Mouse (Mus musculus): ENCODE results near the gene Rhof. TPM values are rescaled to one million over a fixed set of nuclear protein-coding genes. Genes with fewer than 3 reads are reported as not detected.
"Not testable (repeated sequence)": the region's sequence is repeated elsewhere in the genome, so short reads cannot be mapped to it uniquely, and the experiment has no call there.

Gene Rhof
- polyA plus RNA-seq, 1 experiment from 2014 or later, result 2.3 TPM

- no peak for ATAC-seq (ENCODE audit: insufficient read depth, low FRiP score, low read depth)
- H3K27me3 ChIP-seq (replicated peaks), result no peaks in the 10 kb centered on the region
- H3K9me3 ChIP-seq, result no peaks in the 10 kb centered on the region
- no peak within 1 kb of the TSS for H3K27ac ChIP-seq
- no peak within 1 kb of the TSS for H3K9ac ChIP-seq
- H3K4me3 ChIP-seq (replicated peaks), result no peak within 1 kb of the TSS
- no peak within 1 kb of the TSS for H3K4me2 ChIP-seq
- H3K4me1 ChIP-seq, result 0 out of 2 replicates have a peak, but pooled peaks cover 4% of the 10 kb centered on the region
- 83% methylated on average over 12 of the region's 12 CpGs for WGBS
- H3K36me3 ChIP-seq, result no peaks in the 10 kb centered on the region
These were observed 64.4 kb downstream of the Rhof start, which contains the start of gene Tmem120b for GRCm38 (mm10) chr5:123068115-123068514. TSS of gene Tmem120b (plus strand) at chr5:123068415.

GRCm38 (mm10) chr5:123067395-123067995 is 65.0 kb downstream of the Rhof start:
- no peak overlapping the region for H3K27ac ChIP-seq
- H3K9me3 ChIP-seq, result no peaks in the 10 kb centered on the region
- H3K36me3 ChIP-seq, result no peaks in the 10 kb centered on the region
- H3K27me3 ChIP-seq (replicated peaks), result no peaks in the 10 kb centered on the region
- WGBS, result 11% methylated on average over 6 of the region's 6 CpGs
- H3K9ac ChIP-seq, result no peak overlapping the region
- H3K4me2 ChIP-seq, result no peak overlapping the region
- no peak overlapping the region for H3K4me3 ChIP-seq (replicated peaks)
- 0 out of 2 replicates have a peak, but pooled peaks cover 4% of the 10 kb centered on the region for H3K4me1 ChIP-seq
- peak; percentile 47; the same call in 1 of the 2 replicates for ATAC-seq (ENCODE audit: insufficient read depth, low FRiP score, low read depth)

GRCm38 (mm10) chr5:123064207-123064606 is 68.3 kb downstream of the Rhof start:
- H3K4me2 ChIP-seq, result no peak overlapping the region
- 28% methylated on average over 6 of the region's 6 CpGs for WGBS
- no peaks in the 10 kb centered on the region for H3K9me3 ChIP-seq
- no peak overlapping the region for H3K9ac ChIP-seq
- H3K27ac ChIP-seq, result no peak overlapping the region
- no peaks in the 10 kb centered on the region for H3K27me3 ChIP-seq (replicated peaks)
- no peaks in the 10 kb centered on the region for H3K36me3 ChIP-seq
- ATAC-seq (ENCODE audit: insufficient read depth, low FRiP score, low read depth), result no peak
- H3K4me3 ChIP-seq (replicated peaks), result no peak overlapping the region
- H3K4me1 ChIP-seq, result peaks cover 14% of the 10 kb centered on the region; the same call in 1 of the 2 replicates

GRCm38 (mm10) chr5:123063141-123063540 is 69.4 kb downstream of the Rhof start:
- Histone ChIP-seq H3K4me1 (peaks cover 19% of the 10 kb centered on the region), H3K4me2 (no peak overlapping the region), H3K27me3 (replicated peaks) (no peaks in the 10 kb centered on the region), H3K9ac (no peak overlapping the region), H3K27ac (no peak overlapping the region), H3K9me3 (no peaks in the 10 kb centered on the region), H3K36me3 (no peaks in the 10 kb centered on the region), H3K4me3 (replicated peaks) (no peak overlapping the region)
- ATAC-seq (ENCODE audit: insufficient read depth, low FRiP score, low read depth), result no peak
- WGBS, result 94% methylated on average over 3 of the region's 3 CpGs

GRCm38 (mm10) chr5:123061402-123061749 is 71.1 kb downstream of the Rhof start:
- H3K27me3 ChIP-seq (replicated peaks); H3K4me2 ChIP-seq; ATAC-seq (ENCODE audit: insufficient read depth, low FRiP score, low read depth); H3K4me3 ChIP-seq (replicated peaks); H3K9ac ChIP-seq; H3K9me3 ChIP-seq; H3K36me3 ChIP-seq; H3K27ac ChIP-seq: not testable (repeated sequence)
- 76% methylated on average over 6 of the region's 6 CpGs for WGBS
- H3K4me1 ChIP-seq, result peaks cover 15% of the 10 kb centered on the region

- H3K4me2 ChIP-seq, result 0 out of 2 replicates have a peak overlapping the region, but pooled peaks have one; percentile 30
- ATAC-seq (ENCODE audit: insufficient read depth, low FRiP score, low read depth), result no peak
- peaks cover 15% of the 10 kb centered on the region for H3K4me1 ChIP-seq
- 51% methylated on average over 9 of the region's 9 CpGs for WGBS
- no peak overlapping the region for H3K4me3 ChIP-seq (replicated peaks)
- no peaks in the 10 kb centered on the region for H3K27me3 ChIP-seq (replicated peaks)
- H3K9ac ChIP-seq, result no peak overlapping the region
- H3K36me3 ChIP-seq, result no peaks in the 10 kb centered on the region
- peak overlapping the region; percentile 64 for H3K27ac ChIP-seq
- H3K9me3 ChIP-seq, result no peaks in the 10 kb centered on the region
These were observed 71.6 kb downstream of the Rhof start for GRCm38 (mm10) chr5:123060706-123061401.

- H3K9ac ChIP-seq, result no peak overlapping the region
- WGBS, result 14% methylated on average over 14 of the region's 14 CpGs
- H3K4me3 ChIP-seq (replicated peaks), result no peak overlapping the region
- peak overlapping the region; percentile 30 for H3K4me2 ChIP-seq
- ATAC-seq (ENCODE audit: insufficient read depth, low FRiP score, low read depth), result no peak
- no peaks in the 10 kb centered on the region for H3K36me3 ChIP-seq
- no peaks in the 10 kb centered on the region for H3K9me3 ChIP-seq
- peaks cover 15% of the 10 kb centered on the region for H3K4me1 ChIP-seq
- H3K27ac ChIP-seq, result peak overlapping the region; percentile 64
- no peaks in the 10 kb centered on the region for H3K27me3 ChIP-seq (replicated peaks)
These were observed 72.6 kb downstream of the Rhof start for GRCm38 (mm10) chr5:123059757-123060520.

- WGBS, result 32% methylated on average over 16 of the region's 16 CpGs
- no peak for ATAC-seq (ENCODE audit: insufficient read depth, low FRiP score, low read depth)
These were observed 74.0 kb downstream of the Rhof start for GRCm38 (mm10) chr5:123058251-123059102.

GRCm38 (mm10) chr5:123057366-123058250 is 74.9 kb downstream of the Rhof start:
- 7% methylated on average over 48 of the region's 48 CpGs for WGBS

More at GRCm38 (mm10) chr5:123058251-123059102, 74.0 kb downstream of the Rhof start:
- Histone ChIP-seq H3K27me3 (replicated peaks) (no peaks in the 10 kb centered on the region), H3K36me3 (no peaks in the 10 kb centered on the region), H3K9ac (no peak overlapping the region), H3K27ac (peak overlapping the region; percentile 69), H3K9me3 (no peaks in the 10 kb centered on the region), H3K4me1 (peaks cover 15% of the 10 kb centered on the region), H3K4me2 (peak overlapping the region; percentile 52), H3K4me3 (replicated peaks) (peak overlapping the region; percentile 45)

More at GRCm38 (mm10) chr5:123057366-123058250, 74.9 kb downstream of the Rhof start:
- Histone ChIP-seq H3K4me2 (peak overlapping the region; percentile 52), H3K36me3 (no peaks in the 10 kb centered on the region), H3K9ac (no peak overlapping the region), H3K27me3 (replicated peaks) (no peaks in the 10 kb centered on the region), H3K4me1 (peaks cover 15% of the 10 kb centered on the region), H3K9me3 (no peaks in the 10 kb centered on the region), H3K4me3 (replicated peaks) (peak overlapping the region; percentile 45), H3K27ac (peak overlapping the region; percentile 69; the same call in 1 of the 2 replicates)
- peak; percentile 97 for ATAC-seq (ENCODE audit: insufficient read depth, low FRiP score, low read depth)

Measured in stomach, embryonic 15.5 days (tissue).